Mouse (Mus musculus): ENCODE measurements around the gene Pdk1. TPM values are rescaled to one million over a fixed set of nuclear protein-coding genes. Genes with fewer than 3 reads are reported as not detected.

Gene Pdk1
- polyA plus RNA-seq, 1 experiment from 2014 or later = 29.8 TPM

DNA sequence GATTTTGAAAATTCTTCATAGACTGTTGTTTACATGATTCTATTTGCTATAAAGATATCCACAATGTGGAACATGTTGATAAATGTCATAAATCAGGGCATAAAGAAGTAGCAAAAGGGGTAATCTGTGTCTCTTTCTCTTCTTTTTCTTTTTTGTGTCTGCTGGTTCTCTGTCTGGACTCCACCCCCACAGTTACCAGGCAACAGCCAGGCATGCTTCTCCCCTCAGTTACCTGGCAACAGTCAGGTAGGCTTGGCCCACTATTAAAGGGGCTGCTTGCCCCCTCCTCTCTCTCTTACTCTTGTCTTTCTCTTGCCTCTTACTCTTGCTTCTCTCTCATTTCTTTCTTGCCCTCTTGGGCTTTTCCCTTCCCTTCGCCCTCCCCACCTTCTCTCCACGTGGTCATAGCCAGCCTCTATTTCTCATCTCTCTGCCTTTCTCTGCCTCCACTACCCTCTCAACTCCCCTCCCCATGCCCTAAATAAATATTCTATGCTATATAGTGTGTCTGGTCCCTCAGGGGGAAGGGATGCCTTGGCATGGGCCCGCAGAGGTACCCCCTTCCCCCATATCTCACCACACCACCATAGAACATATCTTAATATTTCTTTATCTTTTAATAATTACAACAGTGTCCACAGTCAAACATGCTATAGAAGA is 64.8 kb downstream of the Pdk1 start:
- ATAC-seq (ENCODE audit: low FRiP score) (no peak), DNase-seq (ENCODE audit: low spot score) (peak; percentile 19)
- Histone ChIP-seq H3K36me3 (ENCODE audit: control insufficient read depth, insufficient read depth, low read length) (no peaks in the 10 kb centered on the region), H3K27me3 (ENCODE audit: control insufficient read depth, insufficient read depth, low read length) (no peaks in the 10 kb centered on the region), H3K9ac (ENCODE audit: low read depth, low read length) (no peak overlapping the region), H3K4me3 (ENCODE audit: low read depth, low read length) (no peak overlapping the region), H3K4me1 (replicated peaks; ENCODE audit: control insufficient read depth, insufficient read depth, low read length) (no peaks in the 10 kb centered on the region), H3K4me2 (replicated peaks; ENCODE audit: low read depth, low read length) (no peak overlapping the region), H3K9me3 (ENCODE audit: control insufficient read depth, low read length) (no peaks in the 10 kb centered on the region), H3K27ac (ENCODE audit: low read depth, low read length) (no peak overlapping the region)
- WGBS = 77% methylated on average over 3 of the region's 3 CpGs

DNA sequence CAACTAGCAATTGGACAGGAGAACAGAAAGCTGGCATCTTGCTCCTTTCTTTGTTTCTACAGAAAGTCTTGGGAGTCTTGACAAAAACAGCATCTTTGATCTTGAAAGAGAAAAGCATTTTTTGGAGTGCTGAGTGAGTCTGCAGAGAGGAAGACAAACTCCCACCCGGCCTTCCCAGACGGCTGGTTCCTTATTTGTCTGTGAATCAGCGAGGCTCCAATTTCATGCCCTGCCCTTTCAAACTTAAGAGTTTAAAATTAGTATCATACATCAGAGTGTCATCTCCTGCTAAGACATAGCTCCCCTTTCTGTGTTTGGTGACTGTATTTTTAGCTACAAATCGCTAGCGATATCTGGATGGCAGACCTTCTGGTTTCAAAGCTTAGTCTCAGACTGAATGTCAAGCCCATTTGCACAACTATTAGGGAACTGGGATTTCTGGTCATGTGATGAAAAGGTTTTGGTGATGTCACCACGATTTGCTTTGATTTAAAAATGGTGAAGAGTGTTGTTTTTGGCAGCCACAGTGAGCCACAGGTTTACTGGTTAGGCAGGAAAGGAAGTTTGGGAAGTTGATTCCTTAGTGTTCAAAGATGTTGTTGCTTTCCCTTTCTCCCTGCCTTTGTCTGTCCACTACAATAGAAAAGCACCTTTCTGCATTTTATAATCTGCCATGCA is 65.8 kb downstream of the Pdk1 start:
- no peaks in the 10 kb centered on the region for H3K36me3 ChIP-seq (ENCODE audit: control insufficient read depth, insufficient read depth, low read length)
- ATAC-seq (ENCODE audit: low FRiP score) = no peak
- H3K4me1 ChIP-seq (replicated peaks; ENCODE audit: control insufficient read depth, insufficient read depth, low read length) = no peaks in the 10 kb centered on the region
- no peak overlapping the region for H3K9ac ChIP-seq (ENCODE audit: low read depth, low read length)
- H3K27me3 ChIP-seq (ENCODE audit: control insufficient read depth, insufficient read depth, low read length) = no peaks in the 10 kb centered on the region
- no peaks in the 10 kb centered on the region for H3K9me3 ChIP-seq (ENCODE audit: control insufficient read depth, low read length)
- H3K4me2 ChIP-seq (replicated peaks; ENCODE audit: low read depth, low read length) = no peak overlapping the region
- H3K27ac ChIP-seq (ENCODE audit: low read depth, low read length) = no peak overlapping the region
- DNase-seq (ENCODE audit: low spot score) = no peak
- H3K4me3 ChIP-seq (ENCODE audit: low read depth, low read length) = no peak overlapping the region
- 68% methylated on average over 6 of the region's 6 CpGs for WGBS

DNA sequence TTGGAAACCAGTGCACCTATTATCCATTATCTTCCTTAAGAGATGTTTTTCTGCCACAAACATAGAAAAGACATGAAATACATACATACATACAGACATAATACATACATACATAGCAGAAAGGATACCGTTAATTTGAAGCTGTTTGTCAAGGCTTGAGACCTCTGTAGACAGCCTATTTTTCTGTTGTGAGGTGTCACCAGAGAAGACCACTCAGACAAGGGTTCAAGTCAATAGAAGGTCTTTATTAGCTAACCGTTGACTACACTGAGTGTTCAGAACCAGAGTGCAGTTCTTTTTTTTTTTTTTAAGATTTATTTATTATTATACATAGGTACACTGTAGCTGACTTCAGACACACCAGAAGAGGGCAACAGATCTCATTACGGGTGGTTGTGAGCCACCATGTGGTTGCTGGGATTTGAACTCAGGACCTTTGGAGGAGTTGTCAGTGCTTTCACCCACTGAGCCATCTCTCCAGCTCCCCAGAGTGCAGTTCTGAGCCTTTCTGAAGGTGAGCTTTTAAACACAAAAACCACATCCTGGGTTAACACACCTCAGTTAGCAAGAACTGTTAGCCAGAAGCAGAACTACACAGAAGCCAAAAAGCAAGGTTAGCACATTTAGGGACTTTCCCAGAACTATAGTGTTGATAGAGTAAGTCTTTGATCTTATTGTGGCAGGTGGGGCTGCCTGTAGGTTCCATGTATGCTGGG is 68.1 kb downstream of the Pdk1 start:
- H3K4me2 ChIP-seq (replicated peaks; ENCODE audit: low read depth, low read length) = no peak overlapping the region
- no peak overlapping the region for H3K9ac ChIP-seq (ENCODE audit: low read depth, low read length)
- no peak overlapping the region for H3K4me3 ChIP-seq (ENCODE audit: low read depth, low read length)
- ATAC-seq (ENCODE audit: low FRiP score) (no peak), DNase-seq (ENCODE audit: low spot score) (no peak)
- no peaks in the 10 kb centered on the region for H3K9me3 ChIP-seq (ENCODE audit: control insufficient read depth, low read length)
- WGBS = 93% methylated on average over 3 of the region's 3 CpGs
- no peaks in the 10 kb centered on the region for H3K27me3 ChIP-seq (ENCODE audit: control insufficient read depth, insufficient read depth, low read length)
- H3K4me1 ChIP-seq (replicated peaks; ENCODE audit: control insufficient read depth, insufficient read depth, low read length) = no peaks in the 10 kb centered on the region
- H3K36me3 ChIP-seq (ENCODE audit: control insufficient read depth, insufficient read depth, low read length) = no peaks in the 10 kb centered on the region
- H3K27ac ChIP-seq (ENCODE audit: low read depth, low read length) = no peak overlapping the region

DNA sequence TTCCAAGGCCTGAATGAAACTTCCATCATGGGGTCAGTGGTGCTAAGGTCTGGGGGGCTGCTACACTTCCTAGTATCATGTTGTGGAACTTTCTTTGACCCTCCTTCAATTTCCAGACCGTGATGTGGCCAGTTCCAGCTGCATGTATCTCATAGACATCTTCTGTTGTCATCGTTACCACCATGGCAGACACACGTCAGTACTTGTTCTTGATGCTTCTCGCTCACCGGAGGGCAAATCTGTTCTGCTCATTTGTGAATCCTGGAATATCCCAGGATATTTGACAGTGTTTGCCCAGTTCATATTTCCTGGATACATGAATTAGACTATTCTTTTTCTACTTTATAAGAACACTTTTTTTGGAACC is 68.7 kb downstream of the Pdk1 start:
- Histone ChIP-seq H3K4me1 (replicated peaks; ENCODE audit: control insufficient read depth, insufficient read depth, low read length) (no peaks in the 10 kb centered on the region), H3K27ac (ENCODE audit: low read depth, low read length) (no peak overlapping the region), H3K4me3 (ENCODE audit: low read depth, low read length) (no peak overlapping the region), H3K36me3 (ENCODE audit: control insufficient read depth, insufficient read depth, low read length) (no peaks in the 10 kb centered on the region), H3K27me3 (ENCODE audit: control insufficient read depth, insufficient read depth, low read length) (no peaks in the 10 kb centered on the region), H3K9ac (ENCODE audit: low read depth, low read length) (no peak overlapping the region), H3K9me3 (ENCODE audit: control insufficient read depth, low read length) (no peaks in the 10 kb centered on the region), H3K4me2 (replicated peaks; ENCODE audit: low read depth, low read length) (no peak overlapping the region)
- 85% methylated on average over 5 of the region's 5 CpGs for WGBS
- ATAC-seq (ENCODE audit: low FRiP score) (no peak), DNase-seq (ENCODE audit: low spot score) (no peak)

DNA sequence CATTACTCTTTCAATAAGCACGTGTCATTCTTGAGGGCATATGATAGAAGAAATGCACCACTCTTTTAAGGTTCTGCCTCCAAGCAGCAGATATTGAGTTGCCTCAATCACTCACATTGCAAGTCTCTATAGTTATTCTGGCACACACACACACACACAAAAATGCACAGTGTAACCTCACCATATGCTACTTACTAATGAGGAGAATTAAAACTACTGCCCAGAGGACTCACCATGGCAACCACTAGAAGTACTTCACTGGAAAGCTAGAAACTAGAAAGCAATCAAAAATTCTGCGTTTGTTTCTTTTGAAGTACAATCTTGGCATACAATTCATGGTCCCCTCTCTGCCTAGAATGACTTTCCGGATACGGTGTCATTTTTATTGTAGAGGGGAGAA is 78.2 kb downstream of the Pdk1 start:
- H3K9me3 ChIP-seq (ENCODE audit: control insufficient read depth, low read length) = no peaks in the 10 kb centered on the region
- H3K4me2 ChIP-seq (replicated peaks; ENCODE audit: low read depth, low read length) = no peak overlapping the region
- H3K4me1 ChIP-seq (replicated peaks; ENCODE audit: control insufficient read depth, insufficient read depth, low read length) = no peaks in the 10 kb centered on the region
- H3K27me3 ChIP-seq (ENCODE audit: control insufficient read depth, insufficient read depth, low read length) = no peaks in the 10 kb centered on the region
- DNase-seq (ENCODE audit: low spot score) = no peak
- H3K36me3 ChIP-seq (ENCODE audit: control insufficient read depth, insufficient read depth, low read length) = no peaks in the 10 kb centered on the region
- H3K27ac ChIP-seq (ENCODE audit: low read depth, low read length) = no peak overlapping the region
- H3K9ac ChIP-seq (ENCODE audit: low read depth, low read length) = no peak overlapping the region
- H3K4me3 ChIP-seq (ENCODE audit: low read depth, low read length) = no peak overlapping the region
- ATAC-seq (ENCODE audit: low FRiP score) = no peak
- 91% methylated on average over 4 of the region's 4 CpGs for WGBS

Other genes with a start within 250 kb of the Pdk1 start
- 25.5 and 29.5 TPM in 2 replicates for gene Itga6, start 127.6 kb upstream of the Pdk1 start, polyA plus RNA-seq (2014; fragmentation: Nextera tagmentation; extraction: Ambion mirVana)
- 2.3 and 2.9 TPM in 2 replicates for gene Rapgef4, start 108.0 kb downstream of the Pdk1 start, polyA plus RNA-seq (2014; fragmentation: Nextera tagmentation; extraction: Ambion mirVana)

Data from hindbrain, embryonic 11.5 days (tissue).